Mouse (Mus musculus) brain, embryonic 14.5 days (tissue): ENCODE measurements around the gene Ripk3.

Source experiments
- CTCF ChIP-seq: fragments of 200-500 bp; IDR thresholded peaks from 2 replicates; pipeline ENCODE4 v1.5.1; 2012; ENCODE audit warnings: inconsistent platforms, mild to moderate bottlenecking, moderate library complexity, borderline replicate concordance; ENCODE audit not compliant: insufficient read depth, insufficient read length; ENCODE audit errors: extremely low read depth
- POLR2A ChIP-seq: fragments of 200-500 bp; IDR thresholded peaks from 2 replicates; pipeline ENCODE4 v1.6.1; 2012; ENCODE audit warnings: mild to moderate bottlenecking, inconsistent platforms, borderline replicate concordance; ENCODE audit not compliant: poor library complexity, insufficient read depth, insufficient read length, severe bottlenecking; ENCODE audit errors: extremely low read depth

DNA sequence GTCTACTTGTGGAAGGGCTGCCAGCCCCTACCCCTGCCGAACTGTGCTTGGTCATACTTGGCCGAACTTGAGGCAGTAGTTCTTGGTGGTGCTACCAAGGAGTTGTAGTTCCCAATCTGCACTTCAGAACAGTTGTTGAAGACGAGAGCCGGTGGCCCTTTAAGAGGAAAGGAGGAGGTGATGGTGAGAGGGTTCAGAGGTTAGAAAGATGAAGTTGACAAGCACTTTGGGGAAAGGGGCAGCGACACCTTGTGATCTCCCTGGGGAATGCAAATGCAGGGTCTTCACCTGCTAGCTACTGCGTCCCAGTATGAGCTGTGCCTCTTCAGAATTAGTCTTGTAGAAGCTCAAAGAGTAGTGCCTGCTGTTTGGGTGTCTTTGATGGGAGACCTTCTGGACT is 3.5 kb downstream of the Ripk3 start:
- no peak for TF ChIP-seq POLR2A
- TF ChIP-seq CTCF = peak; percentile 12; the same call in 1 of the 2 replicates
